Mouse (Mus musculus): ENCODE data around the gene Taf3.

GRCm38 (mm10) chr2:9890906-9891305 is 157.5 kb downstream of the Taf3 start:
- TF ChIP-seq CTCF (IDR thresholded peaks at IDR 0.05; ENCODE audit: low read depth, low read length) (no peak), POLR2A (IDR thresholded peaks at IDR 0.05; ENCODE audit: extremely low read depth, insufficient read depth, low read length) (no peak)

Data from liver, adult 2 months (tissue).